Mouse (Mus musculus): Measurements from ENCODE around the gene Sfn. TPM values are rescaled to one million over a fixed set of nuclear protein-coding genes. Genes with fewer than 3 reads are reported as not detected.

Gene Sfn
- polyA plus RNA-seq, 1 experiment from 2014 or later: 3.5 TPM

DNA sequence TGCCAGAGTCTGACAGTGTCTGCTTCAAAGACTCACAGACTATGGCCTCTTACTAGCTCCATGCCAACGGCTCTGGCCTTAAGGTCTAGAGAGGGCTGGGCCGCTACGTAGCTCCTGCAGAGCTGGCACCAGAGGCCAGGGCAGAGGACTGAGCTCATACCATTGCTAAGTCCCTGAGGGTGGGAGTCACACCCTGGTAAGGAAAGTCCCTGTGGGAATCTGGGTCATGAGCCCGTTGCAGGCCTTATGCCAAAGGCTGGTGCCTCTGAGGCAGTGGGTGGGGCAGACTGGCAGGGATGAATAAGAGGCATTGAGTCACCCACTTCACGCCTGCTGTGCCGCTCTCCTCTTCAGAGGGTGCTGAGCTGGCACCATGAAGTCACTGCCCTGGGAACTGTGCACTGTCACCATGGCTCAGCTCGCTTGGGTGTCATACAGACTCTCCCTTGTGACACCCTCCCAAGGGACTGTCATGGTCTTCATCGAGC lies 12.3 kb upstream of the Sfn start:
- Histone ChIP-seq H3K4me3 (ENCODE audit: low read depth, low read length) (no peak overlapping the region), H3K9ac (ENCODE audit: low read depth, low read length) (no peak overlapping the region), H3K4me1 (replicated peaks; ENCODE audit: control insufficient read depth, insufficient read depth, low read length) (no peaks in the 10 kb centered on the region), H3K9me3 (ENCODE audit: control insufficient read depth, low read length) (0 out of 2 replicates have a peak, but pooled peaks cover 3% of the 10 kb centered on the region), H3K27me3 (replicated peaks; ENCODE audit: control insufficient read depth, insufficient read depth, low read length) (no peaks in the 10 kb centered on the region), H3K27ac (ENCODE audit: low read depth, low read length) (no peak overlapping the region), H3K4me2 (no peak overlapping the region), H3K36me3 (ENCODE audit: control insufficient read depth, insufficient read depth, low read length) (peaks cover 17% of the 10 kb centered on the region)
- ATAC-seq (replicated peaks; ENCODE audit: low FRiP score) (no peak), DNase-seq (ENCODE audit: low spot score) (no peak)
- WGBS: 90% methylated on average over 8 of the region's 8 CpGs

DNA sequence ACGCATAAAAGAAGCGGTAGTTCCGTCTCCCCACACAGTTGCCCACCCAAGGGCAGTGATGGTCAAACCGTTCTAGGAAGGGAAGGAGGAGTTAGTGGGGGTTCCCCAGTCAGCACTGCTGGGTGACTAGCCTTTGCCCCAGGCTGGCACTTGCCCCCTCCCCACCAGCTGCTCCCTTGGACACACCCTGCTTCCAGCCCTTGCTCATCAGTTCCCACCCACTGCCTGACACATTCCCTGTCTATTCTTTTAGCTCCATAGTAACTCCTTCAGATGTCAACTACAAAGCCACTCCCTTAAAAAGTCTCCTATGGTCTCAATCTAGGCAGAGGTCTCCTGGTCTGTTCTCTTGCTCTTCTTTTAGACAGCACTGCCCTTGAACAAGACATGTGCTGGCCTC lies 11.9 kb upstream of the Sfn start:
- Histone ChIP-seq H3K9me3 (ENCODE audit: control insufficient read depth, low read length) (0 out of 2 replicates have a peak, but pooled peaks cover 3% of the 10 kb centered on the region), H3K27me3 (replicated peaks; ENCODE audit: control insufficient read depth, insufficient read depth, low read length) (no peaks in the 10 kb centered on the region), H3K4me3 (ENCODE audit: low read depth, low read length) (no peak overlapping the region), H3K27ac (ENCODE audit: low read depth, low read length) (no peak overlapping the region), H3K4me2 (no peak overlapping the region), H3K9ac (ENCODE audit: low read depth, low read length) (no peak overlapping the region), H3K4me1 (replicated peaks; ENCODE audit: control insufficient read depth, insufficient read depth, low read length) (no peaks in the 10 kb centered on the region), H3K36me3 (ENCODE audit: control insufficient read depth, insufficient read depth, low read length) (peaks cover 17% of the 10 kb centered on the region)
- ATAC-seq (replicated peaks; ENCODE audit: low FRiP score) (no peak), DNase-seq (ENCODE audit: low spot score) (no peak)
- 84% methylated on average over 4 of the region's 4 CpGs for WGBS

DNA sequence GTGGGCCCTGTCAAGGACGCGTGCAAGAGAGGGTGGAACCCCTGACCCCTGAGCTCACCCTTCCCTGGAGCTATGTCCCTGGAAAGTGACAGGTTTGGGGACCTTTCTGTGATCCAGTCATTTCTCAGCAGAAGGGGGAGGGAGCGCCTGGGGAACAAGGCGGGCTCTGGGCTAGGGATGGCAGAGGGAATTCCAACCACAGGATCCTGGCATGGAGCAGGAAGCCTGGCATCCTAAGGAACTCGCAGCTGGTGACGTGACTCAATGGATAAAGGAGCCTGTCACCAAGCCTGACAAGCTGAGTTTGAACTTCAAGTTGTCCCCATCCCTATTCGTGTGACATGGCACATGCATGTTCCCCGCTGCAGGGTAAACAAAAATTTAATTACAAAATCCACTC lies 11.1 kb upstream of the Sfn start:
- ATAC-seq (replicated peaks; ENCODE audit: low FRiP score) (no peak), DNase-seq (ENCODE audit: low spot score) (no peak)
- Histone ChIP-seq H3K4me2 (no peak overlapping the region), H3K36me3 (ENCODE audit: control insufficient read depth, insufficient read depth, low read length) (peaks cover 17% of the 10 kb centered on the region), H3K4me1 (replicated peaks; ENCODE audit: control insufficient read depth, insufficient read depth, low read length) (no peaks in the 10 kb centered on the region), H3K27me3 (replicated peaks; ENCODE audit: control insufficient read depth, insufficient read depth, low read length) (no peaks in the 10 kb centered on the region), H3K27ac (ENCODE audit: low read depth, low read length) (no peak overlapping the region), H3K4me3 (ENCODE audit: low read depth, low read length) (no peak overlapping the region), H3K9me3 (ENCODE audit: control insufficient read depth, low read length) (0 out of 2 replicates have a peak, but pooled peaks cover 3% of the 10 kb centered on the region), H3K9ac (ENCODE audit: low read depth, low read length) (no peak overlapping the region)
- 91% methylated on average over 8 of the region's 8 CpGs for WGBS

DNA sequence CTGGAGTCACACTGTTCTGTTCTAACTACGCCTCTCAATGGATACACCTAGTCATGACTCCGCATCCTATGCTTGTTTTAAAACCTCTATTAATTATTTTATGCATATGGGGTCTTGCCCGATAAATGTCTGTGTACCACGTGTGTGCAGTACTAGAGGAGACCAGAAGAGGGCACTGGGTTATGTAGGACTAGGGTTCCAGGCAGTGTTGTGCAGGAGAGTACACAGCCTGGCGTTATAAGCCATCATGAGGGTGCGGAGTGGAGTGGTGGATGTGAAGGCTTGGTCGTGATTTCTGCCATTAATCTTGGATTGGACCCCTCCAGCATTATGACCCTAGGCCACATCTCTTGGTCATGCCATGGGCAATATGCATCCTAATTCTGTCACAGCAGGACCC lies 10.4 kb upstream of the Sfn start:
- 91% methylated on average over 7 of the region's 7 CpGs for WGBS
- Histone ChIP-seq H3K9me3 (ENCODE audit: control insufficient read depth, low read length) (0 out of 2 replicates have a peak, but pooled peaks cover 3% of the 10 kb centered on the region), H3K36me3 (ENCODE audit: control insufficient read depth, insufficient read depth, low read length) (peaks cover 17% of the 10 kb centered on the region), H3K9ac (ENCODE audit: low read depth, low read length) (no peak overlapping the region), H3K27me3 (replicated peaks; ENCODE audit: control insufficient read depth, insufficient read depth, low read length) (no peaks in the 10 kb centered on the region), H3K4me2 (no peak overlapping the region), H3K4me1 (replicated peaks; ENCODE audit: control insufficient read depth, insufficient read depth, low read length) (no peaks in the 10 kb centered on the region), H3K4me3 (ENCODE audit: low read depth, low read length) (no peak overlapping the region), H3K27ac (ENCODE audit: low read depth, low read length) (no peak overlapping the region)
- DNase-seq (ENCODE audit: low spot score): no peak
- no peak for ATAC-seq (replicated peaks; ENCODE audit: low FRiP score)

DNA sequence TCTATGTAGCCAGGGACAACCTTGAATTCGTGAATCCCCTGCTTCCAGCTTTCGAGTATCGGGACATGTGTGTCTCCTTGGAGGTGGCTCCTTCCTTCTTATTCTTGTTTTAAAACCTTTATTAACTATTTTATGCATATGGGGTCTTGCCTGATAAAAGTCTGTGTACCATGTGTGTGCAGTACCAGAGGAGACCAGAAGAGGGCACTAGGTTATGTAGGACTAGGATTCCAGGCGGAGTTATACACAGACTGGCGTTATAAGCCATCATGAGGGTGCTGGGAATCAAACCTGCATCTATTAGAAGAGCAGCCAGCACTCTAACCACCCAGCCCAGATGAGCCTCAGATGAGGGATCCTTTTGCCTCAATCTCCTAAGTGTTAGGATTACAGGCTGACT lies 9.8 kb upstream of the Sfn start:
- Histone ChIP-seq H3K9me3 (ENCODE audit: control insufficient read depth, low read length) (0 out of 2 replicates have a peak, but pooled peaks cover 3% of the 10 kb centered on the region), H3K9ac (ENCODE audit: low read depth, low read length) (no peak overlapping the region), H3K4me2 (no peak overlapping the region), H3K27ac (ENCODE audit: low read depth, low read length) (no peak overlapping the region), H3K4me3 (ENCODE audit: low read depth, low read length) (no peak overlapping the region), H3K36me3 (ENCODE audit: control insufficient read depth, insufficient read depth, low read length) (peaks cover 17% of the 10 kb centered on the region), H3K27me3 (replicated peaks; ENCODE audit: control insufficient read depth, insufficient read depth, low read length) (no peaks in the 10 kb centered on the region), H3K4me1 (replicated peaks; ENCODE audit: control insufficient read depth, insufficient read depth, low read length) (no peaks in the 10 kb centered on the region)
- ATAC-seq (replicated peaks; ENCODE audit: low FRiP score): no peak
- no peak for DNase-seq (ENCODE audit: low spot score)
- WGBS: 96% methylated on average over 5 of the region's 5 CpGs

DNA sequence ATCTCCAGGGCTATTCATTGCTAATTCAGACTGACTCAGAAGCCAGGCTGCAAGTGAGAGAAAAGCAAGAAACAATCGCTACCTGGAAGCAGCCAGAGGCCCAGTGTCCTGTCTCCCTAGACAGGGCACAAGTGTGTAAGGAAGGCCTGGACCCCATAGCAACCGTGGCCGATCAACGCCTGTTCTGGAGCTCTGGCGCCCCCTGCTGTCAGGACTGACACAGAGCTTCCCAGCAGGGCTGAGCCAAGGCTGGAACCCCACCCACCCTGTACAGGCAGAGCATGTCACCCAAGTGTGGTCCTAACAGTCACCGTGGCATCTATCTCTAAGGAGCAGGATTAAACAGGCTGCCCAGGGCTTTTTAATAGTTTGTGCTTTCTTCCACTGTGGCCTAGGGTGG lies 7.8 kb upstream of the Sfn start:
- Histone ChIP-seq H3K4me1 (replicated peaks; ENCODE audit: control insufficient read depth, insufficient read depth, low read length) (no peaks in the 10 kb centered on the region), H3K4me2 (no peak overlapping the region), H3K4me3 (ENCODE audit: low read depth, low read length) (no peak overlapping the region), H3K9me3 (ENCODE audit: control insufficient read depth, low read length) (0 out of 2 replicates have a peak, but pooled peaks cover 3% of the 10 kb centered on the region), H3K36me3 (ENCODE audit: control insufficient read depth, insufficient read depth, low read length) (peaks cover 15% of the 10 kb centered on the region), H3K9ac (ENCODE audit: low read depth, low read length) (no peak overlapping the region), H3K27ac (ENCODE audit: low read depth, low read length) (no peak overlapping the region), H3K27me3 (replicated peaks; ENCODE audit: control insufficient read depth, insufficient read depth, low read length) (no peaks in the 10 kb centered on the region)
- ATAC-seq (replicated peaks; ENCODE audit: low FRiP score): peak; percentile 75
- 16% methylated on average over 6 of the region's 6 CpGs for WGBS
- peak; percentile 79 for DNase-seq (ENCODE audit: low spot score)

DNA sequence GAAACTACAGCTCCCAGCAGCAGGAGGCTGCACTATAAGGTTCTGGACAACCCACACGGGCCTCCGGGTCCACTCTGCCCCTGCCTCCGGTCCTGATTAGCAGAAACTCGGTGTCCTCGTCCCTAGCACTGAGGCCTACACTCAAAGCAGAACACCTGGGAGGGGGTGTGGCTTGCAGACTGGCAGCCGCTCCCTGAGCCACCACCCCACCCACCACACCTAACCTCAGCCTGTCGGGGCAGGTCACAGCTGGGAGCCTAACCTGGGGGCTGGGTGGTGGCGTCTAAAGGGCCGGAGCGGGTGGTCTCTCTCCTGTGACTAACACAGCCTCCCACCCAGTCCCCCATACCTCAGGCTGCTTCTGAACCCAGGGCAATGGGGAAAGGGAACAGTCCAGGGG lies 5.3 kb upstream of the Sfn start:
- DNase-seq (ENCODE audit: low spot score) (no peak), ATAC-seq (replicated peaks; ENCODE audit: low FRiP score) (no peak)
- Histone ChIP-seq H3K4me2 (no peak overlapping the region), H3K4me3 (ENCODE audit: low read depth, low read length) (no peak overlapping the region), H3K9me3 (ENCODE audit: control insufficient read depth, low read length) (0 out of 2 replicates have a peak, but pooled peaks cover 3% of the 10 kb centered on the region), H3K27ac (ENCODE audit: low read depth, low read length) (no peak overlapping the region), H3K4me1 (replicated peaks; ENCODE audit: control insufficient read depth, insufficient read depth, low read length) (no peaks in the 10 kb centered on the region; the same call in 1 of the 2 replicates), H3K9ac (ENCODE audit: low read depth, low read length) (no peak overlapping the region), H3K36me3 (ENCODE audit: control insufficient read depth, insufficient read depth, low read length) (peaks cover 7% of the 10 kb centered on the region), H3K27me3 (replicated peaks; ENCODE audit: control insufficient read depth, insufficient read depth, low read length) (peaks cover 3% of the 10 kb centered on the region)
- 79% methylated on average over 10 of the region's 10 CpGs for WGBS

DNA sequence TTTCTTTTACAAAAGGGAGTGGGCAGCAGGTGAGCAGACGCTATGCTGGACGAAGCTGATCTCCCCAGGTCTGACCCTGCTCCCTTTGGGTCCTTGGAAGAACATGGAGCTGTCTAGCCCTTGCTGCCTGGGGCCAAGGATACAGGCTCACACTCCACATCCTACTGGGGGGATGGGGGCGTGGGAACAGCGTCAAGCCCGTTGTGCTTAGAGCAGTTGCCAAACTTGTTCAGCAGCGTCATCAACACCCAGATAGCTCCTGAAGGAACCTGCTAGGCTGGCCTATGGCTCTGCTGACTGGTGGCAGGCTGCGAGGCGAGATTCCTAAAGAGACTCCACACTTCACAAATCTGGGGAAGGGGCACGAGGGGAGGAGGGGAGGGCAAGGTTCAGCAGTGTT lies 3.4 kb upstream of the Sfn start:
- Histone ChIP-seq H3K4me2 (no peak overlapping the region), H3K9me3 (ENCODE audit: control insufficient read depth, low read length) (no peaks in the 10 kb centered on the region), H3K27ac (ENCODE audit: low read depth, low read length) (no peak overlapping the region), H3K36me3 (ENCODE audit: control insufficient read depth, insufficient read depth, low read length) (peaks cover 3% of the 10 kb centered on the region; the same call in 1 of the 2 replicates), H3K4me1 (replicated peaks; ENCODE audit: control insufficient read depth, insufficient read depth, low read length) (peaks cover 8% of the 10 kb centered on the region), H3K9ac (ENCODE audit: low read depth, low read length) (no peak overlapping the region), H3K4me3 (ENCODE audit: low read depth, low read length) (no peak overlapping the region), H3K27me3 (replicated peaks; ENCODE audit: control insufficient read depth, insufficient read depth, low read length) (peaks cover 18% of the 10 kb centered on the region)
- WGBS: 68% methylated on average over 9 of the region's 9 CpGs
- ATAC-seq (replicated peaks; ENCODE audit: low FRiP score) (no peak), DNase-seq (ENCODE audit: low spot score) (no peak)

DNA sequence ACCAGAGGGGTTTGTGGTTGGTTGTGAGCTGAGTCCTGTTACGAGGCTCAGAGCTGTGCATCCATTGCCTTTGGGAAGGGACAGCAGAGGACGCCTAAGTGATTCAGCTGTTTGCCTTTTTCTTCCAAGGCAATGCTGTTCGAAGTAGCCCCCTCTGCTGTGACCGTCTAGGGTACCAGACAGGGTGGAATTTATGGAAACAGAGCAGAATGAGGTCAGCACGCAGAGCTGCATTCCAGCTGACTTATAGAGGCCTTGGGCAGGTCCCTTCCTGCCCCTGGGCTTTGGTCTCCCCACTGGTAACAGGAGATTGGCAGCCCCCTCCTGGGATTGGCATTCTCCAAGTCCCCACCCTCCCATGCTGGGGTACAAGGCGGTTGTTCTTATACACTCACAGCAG lies 2.9 kb upstream of the Sfn start:
- DNase-seq (ENCODE audit: low spot score): no peak

More for the DNA sequence above, 2.9 kb upstream of the Sfn start:
- H3K27me3 ChIP-seq (replicated peaks; ENCODE audit: control insufficient read depth, insufficient read depth, low read length): peaks cover 23% of the 10 kb centered on the region
- 78% methylated on average over 6 of the region's 6 CpGs for WGBS
- H3K4me2 ChIP-seq: no peak overlapping the region
- no peaks in the 10 kb centered on the region for H3K9me3 ChIP-seq (ENCODE audit: control insufficient read depth, low read length)
- no peak overlapping the region for H3K9ac ChIP-seq (ENCODE audit: low read depth, low read length)
- peaks cover 3% of the 10 kb centered on the region; the same call in 1 of the 2 replicates for H3K36me3 ChIP-seq (ENCODE audit: control insufficient read depth, insufficient read depth, low read length)
- no peak overlapping the region for H3K4me3 ChIP-seq (ENCODE audit: low read depth, low read length)
- H3K27ac ChIP-seq (ENCODE audit: low read depth, low read length): no peak overlapping the region
- peaks cover 13% of the 10 kb centered on the region for H3K4me1 ChIP-seq (replicated peaks; ENCODE audit: control insufficient read depth, insufficient read depth, low read length)
- no peak for ATAC-seq (replicated peaks; ENCODE audit: low FRiP score)
